Mouse (Mus musculus) heart, postnatal 14 days (tissue): ENCODE measurements around the gene Ank3. TPM values are rescaled to one million over a fixed set of nuclear protein-coding genes. Genes with fewer than 3 reads are reported as not detected.
"Not testable (repeated sequence)": the region's sequence is repeated elsewhere in the genome, so short reads cannot be mapped to it uniquely, and the experiment has no call there.

ENCODE experiments used
- DNase-seq, 2 experiments: peaks; one replicate each; pipeline ENCODE4 v3.0.0; 2021 to 2022
- intact Hi-C: fragments of 180-260 bp; cut with DNase I; formaldehyde crosslinking; loops from one replicate; pipeline ENCODE4 v1.15.1; 2025
- total RNA-seq, 2 experiments: library from RNA; stranded (reverse); gene quantifications; 2 replicates each; pipeline ENCODE4 v1.2.3; 2021

Ank3 gene
- total RNA-seq, 2 experiments from 2014 or later, result 78.4 to 78.6 TPM

DNA sequence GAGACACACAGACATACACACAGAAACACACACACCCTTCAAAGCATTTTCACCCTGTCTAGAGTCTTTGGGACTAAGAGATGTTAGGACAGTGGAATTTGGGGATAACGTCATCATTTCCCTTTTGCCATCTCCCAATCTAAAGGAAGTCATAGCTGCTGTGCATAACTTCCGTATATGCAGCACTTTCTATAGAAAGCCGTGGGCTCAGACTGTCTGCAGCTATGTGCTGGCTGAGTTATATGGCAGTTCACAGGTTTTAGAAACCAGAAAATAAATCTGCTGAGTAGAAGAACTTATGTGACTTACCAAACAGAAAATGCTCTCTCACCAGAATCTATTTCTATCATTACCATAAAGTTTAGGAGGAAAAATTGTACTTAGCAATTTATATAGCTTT lies 501.2 kb downstream of the Ank3 start:
- intact Hi-C loops, result no loop called here
- DNase-seq, result no peak

DNA sequence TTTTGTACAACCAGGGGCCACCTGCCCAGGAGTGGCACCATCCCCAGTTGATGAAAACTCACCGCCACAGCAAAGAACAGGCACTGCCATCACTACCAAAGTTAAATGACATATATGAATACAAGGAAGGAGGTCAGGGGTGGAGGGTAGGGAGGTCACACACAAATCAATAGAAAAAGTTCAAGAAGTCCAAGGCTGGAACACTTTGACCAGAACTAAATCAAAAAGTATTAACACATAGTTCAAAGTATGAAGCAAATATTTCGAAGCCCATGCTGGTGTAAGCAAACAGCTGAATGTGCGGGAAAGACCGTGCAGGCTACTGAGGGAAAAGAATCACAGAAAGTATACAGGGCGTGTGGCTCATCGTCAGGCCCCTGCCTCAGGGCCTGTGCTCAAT lies 503.5 kb downstream of the Ank3 start:
- intact Hi-C loops, result no loop called here
- DNase-seq, result no peak

DNA sequence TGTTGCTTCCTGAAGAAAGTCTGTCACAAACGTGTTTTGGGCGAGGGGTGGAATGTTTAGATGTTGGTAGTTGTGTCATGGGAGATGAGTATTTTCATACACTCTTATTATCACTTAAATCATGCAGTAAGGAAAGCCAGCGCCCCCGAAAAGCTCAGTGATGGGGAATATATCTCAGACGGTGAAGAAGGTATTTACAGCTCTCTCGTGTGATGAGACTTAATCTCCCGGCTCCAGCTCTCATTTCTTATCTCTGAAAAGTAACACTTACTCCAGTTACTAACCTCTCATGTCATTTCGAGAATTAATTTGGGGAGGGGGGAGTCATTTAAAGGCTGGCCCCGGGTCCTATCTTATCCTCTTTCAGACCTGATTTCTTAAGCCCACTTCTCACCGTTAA lies 505.7 kb downstream of the Ank3 start:
- intact Hi-C loops, result no loop called here
- DNase-seq, result no peak

DNA sequence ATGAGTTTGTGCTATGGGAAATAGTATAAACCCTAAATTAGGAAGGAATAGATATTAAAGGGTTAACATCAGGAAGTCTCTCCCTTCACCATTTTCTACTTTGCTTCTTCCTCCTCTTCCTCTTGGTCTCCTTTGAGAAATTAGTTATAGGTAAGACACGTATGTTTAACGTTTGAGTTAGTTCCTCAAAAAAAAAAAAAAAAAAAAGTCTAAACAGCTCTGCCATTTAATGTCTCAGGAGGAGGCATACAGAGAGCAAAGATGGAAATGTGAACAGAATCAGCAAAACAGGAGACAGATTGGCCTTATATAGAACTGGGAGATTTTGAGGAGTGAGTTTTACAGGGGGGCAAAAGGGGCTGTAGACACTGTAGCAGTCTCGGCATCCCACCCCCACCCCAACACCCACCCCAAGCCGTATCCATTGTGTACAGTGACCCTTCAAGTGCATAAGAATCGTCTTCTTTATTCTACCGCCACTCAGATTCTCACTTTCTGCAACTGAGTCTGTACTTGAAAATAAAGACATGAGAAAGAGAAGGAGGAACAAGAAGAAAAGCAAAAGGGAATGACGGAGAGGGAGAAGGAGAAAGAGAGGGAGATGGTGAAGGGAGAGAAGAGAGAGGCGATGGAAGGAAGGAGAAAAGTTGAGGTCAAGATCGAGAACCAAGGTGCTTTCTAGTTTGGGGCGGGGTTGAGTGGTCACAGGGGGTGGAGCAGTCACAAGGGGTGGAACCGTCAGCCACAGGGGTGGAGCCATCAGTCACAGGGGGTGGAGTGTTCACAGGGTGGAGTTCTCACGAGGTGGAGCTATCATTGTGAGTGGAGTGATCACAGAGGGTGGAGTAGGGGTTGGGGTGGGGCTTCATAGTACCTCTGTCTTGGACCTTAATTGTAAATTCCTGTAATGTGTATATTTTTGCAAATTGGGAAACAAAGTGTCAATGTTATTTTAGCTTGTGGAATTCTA lies 509.5 kb downstream of the Ank3 start:
- DNase-seq, result no peak
- intact Hi-C loops, result no loop called here

DNA sequence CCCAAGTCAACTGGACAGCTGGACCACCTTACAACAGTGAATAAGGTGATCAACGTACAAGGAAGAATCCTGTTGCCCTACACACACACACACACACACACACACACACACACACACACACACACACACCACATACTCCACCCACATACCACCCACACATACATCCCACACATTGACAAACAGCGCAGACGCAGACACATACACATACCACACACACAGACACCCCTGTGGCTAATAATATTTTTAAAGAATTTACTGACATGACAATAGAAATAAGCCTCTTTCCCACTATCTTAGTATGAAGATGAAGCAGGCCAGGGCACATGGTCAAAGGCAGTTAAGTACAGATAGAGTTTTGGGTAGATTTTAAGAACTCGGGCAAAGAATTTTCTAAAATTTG lies 511.3 kb downstream of the Ank3 start:
- intact Hi-C loops, result no loop called here
- DNase-seq, result no peak

DNA sequence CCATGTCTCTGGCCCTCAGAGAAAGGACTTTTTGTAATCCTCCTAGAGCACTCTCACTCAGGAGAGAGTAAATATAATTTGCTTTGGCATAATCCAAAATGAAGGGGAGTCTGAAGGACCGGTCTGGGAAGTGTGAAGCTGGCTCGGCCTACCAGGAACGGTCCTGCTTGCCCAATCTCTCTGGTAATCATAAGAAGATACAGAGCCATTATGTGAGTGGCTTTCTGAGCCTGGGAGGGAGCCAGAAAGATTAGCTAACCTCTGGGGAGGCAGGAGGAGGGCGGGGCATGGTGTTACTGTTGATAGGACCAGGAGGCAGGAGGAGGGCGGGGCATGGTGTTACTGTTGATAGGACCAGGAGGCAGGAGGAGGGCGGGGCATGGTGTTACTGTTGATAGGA lies 511.7 kb downstream of the Ank3 start:
- intact Hi-C loops, result not testable (repeated sequence)

DNA sequence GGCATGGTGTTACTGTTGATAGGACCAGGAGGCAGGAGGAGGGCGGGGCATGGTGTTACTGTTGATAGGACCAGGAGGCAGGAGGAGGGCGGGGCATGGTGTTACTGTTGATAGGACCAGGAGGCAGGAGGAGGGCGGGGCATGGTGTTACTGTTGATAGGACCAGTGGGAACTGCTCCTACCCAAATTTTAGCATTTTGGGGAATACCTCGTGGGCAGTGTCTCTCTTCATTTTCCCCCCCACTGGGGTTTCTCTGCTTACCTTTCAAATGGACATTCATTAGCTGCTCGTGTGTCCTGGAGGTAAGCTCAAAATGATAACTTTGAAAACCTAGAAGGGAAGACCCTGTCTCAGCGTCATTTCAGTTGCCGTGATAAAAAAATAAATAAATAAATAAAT lies 512.2 kb downstream of the Ank3 start:
- DNase-seq, intact Hi-C loops: not testable (repeated sequence)

More for the DNA sequence above, 511.7 kb downstream of the Ank3 start:
- DNase-seq, result peak; percentile 35 to 38

DNA sequence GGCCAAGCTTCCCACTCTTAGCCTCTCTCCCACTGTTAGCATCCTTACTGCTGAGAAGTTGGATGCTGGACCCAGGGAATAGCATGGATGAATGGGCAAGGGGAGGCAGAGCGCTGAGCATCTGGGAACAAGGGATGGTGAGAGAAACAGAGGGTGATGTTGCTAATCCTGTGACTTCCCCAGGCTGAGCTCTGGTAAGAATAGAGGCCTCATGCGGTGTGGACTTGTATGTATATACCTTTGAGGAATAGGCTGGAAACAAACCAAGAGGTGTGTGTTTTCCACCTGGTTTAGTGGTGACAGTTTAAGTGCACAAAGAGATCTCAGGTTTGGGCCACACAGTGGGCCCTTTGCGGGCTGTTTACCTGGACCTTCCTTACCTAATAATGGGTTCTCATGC lies 517.0 kb downstream of the Ank3 start:
- no peak for DNase-seq
- intact Hi-C loops, result no loop called here

DNA sequence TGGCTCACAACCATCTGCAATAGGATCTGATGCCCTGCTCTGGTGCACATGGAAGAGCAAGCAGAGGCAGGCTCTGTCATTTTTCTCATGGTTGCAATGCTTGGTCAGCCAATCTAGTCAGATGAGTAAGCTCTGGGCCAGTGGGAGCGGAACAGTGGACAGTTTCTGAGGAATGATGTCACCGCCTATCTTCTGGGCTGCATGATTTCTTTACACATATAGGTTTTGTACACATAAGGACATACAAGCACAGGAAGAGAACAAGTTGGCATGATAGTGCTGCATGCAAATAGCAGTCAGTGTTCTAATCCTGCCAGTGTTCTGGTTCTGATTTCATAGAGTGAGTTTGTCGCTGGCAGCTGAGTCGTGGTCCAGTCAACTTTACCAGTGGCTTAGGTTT lies 517.6 kb downstream of the Ank3 start:
- no peak for DNase-seq
- intact Hi-C loops, result no loop called here

DNA sequence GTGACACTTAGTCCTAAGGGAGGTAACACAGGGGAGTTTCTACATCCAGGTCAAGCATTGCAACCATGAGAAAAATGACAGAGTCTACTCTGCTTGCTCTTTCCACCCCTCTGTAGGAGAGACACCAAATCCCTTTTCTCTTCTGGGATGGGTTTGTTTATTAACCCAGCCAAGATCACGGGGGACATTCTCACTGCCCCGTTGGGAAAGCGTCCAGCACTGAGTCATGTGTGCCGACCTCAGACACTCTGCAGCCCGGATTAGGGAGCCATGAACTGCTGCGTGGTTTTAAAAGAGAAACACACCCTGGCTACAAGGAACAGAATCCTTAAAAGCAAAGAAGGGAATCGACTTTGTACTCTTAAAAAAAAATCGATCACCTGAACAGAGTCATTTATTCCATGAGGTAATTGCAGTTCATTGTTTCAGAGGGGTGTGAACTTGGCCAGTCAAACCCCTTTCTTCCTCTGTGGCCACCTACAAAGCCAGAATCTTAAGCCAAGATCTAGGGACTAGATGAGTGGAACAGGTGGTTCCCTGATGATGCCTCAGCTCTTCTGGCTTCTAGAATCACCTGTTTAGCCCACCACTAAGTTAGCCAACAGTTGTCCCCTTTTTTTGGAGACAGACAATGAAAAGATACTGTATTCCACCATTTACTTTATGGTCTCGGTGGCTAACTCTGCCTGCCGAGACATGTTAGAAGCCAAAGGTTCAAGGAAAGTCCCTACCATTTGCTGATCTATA lies 518.3 kb downstream of the Ank3 start:
- intact Hi-C loops, result no loop called here
- DNase-seq, result peak; percentile 23 to 40

DNA sequence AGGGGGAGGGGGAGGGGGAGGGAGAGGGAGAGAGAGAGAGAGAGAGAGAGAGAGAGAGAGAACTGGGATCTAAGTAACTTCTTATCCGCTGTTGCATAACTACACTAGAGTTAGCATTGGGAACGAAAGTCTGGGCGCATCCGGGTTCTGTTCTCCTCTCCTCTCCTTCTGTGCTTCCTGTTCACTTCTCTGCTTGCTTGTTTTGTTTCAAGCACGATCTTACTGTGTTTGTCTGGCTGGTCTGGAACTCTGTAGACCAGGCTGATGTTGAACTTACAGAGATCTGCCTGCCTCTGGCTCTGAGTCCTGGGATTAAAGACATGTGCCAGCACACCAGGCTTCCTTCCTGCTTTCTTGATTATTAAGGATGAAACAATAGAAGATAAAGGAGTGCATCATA lies 519.1 kb downstream of the Ank3 start:
- intact Hi-C loops, result no loop called here
- no peak for DNase-seq

DNA sequence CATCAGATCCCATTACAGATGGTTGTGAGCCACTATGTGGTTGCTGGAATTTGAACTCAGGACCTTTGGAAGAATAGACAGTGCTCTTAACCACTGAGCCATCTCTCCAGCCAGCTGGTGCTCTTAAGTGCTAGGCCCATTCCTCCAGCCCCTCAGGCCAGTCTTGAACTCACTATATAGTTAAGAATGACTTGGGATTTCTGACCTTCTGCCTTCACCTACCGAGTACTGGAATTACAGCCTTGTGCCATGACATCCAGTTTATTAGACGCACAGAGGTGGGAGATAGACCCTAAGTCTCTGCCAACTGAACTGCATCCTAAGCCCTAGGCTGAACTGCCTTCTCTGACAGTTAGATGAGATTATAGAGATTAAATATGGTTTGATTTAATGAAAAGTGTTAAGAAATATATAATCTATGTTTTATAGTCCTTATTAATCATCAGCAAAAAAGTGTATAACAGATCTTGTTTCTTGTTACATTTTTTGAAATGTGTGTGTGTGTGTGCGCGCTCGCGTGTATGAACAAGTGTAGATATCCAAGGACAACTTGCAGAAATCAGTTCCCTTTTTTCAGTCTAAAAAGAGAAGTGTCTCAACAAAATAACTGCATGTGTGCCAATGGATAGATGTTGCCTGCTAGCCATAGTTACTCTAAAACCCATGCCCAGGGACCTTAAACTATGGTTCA lies 520.0 kb downstream of the Ank3 start:
- no peak for DNase-seq
- intact Hi-C loops, result no loop called here

DNA sequence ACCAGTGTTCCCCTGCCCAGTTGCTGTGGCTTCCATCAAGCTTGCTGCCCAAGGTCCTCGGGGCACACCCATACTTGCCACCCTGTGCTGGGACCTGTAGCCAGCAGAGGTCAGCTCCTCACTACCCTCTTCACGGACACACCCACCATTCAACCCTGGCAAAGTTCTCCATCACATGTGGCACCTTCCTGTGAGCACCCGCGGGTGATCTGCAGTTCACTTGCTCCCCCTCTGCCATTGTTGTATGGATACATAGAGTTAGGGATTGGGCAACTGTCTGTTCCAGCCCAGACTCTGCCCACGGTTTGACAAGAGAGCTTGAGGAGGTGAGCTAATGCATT lies 520.5 kb downstream of the Ank3 start:
- intact Hi-C loops, result no loop called here
- no peak for DNase-seq

DNA sequence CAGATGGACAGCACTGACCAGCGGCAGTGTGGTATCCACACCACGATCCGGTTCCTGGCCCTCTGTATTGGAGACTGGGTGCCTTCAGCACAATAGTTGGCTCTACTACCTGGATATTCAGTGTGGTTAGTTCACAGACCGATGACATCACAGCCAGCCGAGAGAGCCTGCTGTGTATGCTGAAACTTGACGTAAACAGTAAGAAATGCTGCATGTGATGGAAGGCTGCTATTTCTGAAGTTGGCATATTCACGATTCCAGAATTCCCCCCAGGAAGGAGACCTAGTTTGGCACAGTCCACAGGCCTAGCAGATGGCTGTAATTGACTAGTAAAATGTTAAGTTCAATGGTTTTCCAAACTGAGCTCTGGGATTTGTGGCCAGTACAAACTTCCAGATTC lies 521.2 kb downstream of the Ank3 start:
- intact Hi-C loops, result loop anchor here (5.0 kb wide), 1 partner anchor 43 kb away; no protein-coding TSS in a partner anchor
- no peak for DNase-seq

DNA sequence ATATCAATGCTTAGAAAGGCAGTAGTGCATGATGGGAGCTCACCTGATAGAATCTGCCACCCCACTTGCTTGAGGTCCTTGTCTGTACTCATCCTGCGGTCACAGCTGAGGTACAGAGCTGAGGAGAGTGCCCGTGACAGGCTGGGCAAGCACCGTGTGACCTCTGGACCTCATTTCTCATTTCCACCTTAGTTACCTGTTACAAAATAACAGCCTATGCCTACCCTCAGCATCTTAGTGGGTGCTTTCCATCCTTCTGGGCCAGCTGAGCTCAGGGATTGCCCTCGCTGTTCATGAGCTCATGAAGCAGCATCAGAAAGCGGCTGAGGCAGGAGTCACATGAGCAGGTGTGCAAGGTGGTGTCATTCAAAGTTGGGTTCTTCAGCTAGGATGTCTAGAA lies 523.5 kb downstream of the Ank3 start:
- intact Hi-C loops, result loop anchor here (5.0 kb wide), 1 partner anchor 40 kb away; no protein-coding TSS in a partner anchor
- DNase-seq, result no peak

DNA sequence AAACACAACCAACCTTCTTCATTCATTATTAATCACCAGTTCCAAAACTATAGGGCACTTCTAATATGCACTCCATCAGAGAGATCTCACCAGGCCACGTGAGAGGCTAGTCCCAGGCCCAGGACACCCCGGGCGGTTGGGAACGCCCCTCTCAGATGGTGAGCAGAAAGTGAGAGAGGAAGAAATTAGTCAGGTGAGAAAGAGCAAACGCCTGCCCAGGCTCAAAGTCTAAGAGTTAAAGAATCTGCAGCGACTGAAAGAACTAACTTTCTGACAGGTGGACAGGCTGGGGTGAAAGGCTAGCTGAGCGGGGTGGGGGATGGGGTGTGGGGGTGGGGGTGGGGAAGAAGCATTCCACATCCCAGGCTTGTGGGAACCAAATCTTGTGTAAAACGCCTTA lies 525.2 kb downstream of the Ank3 start:
- DNase-seq, result no peak
- intact Hi-C loops, result loop anchor here (5.0 kb wide), 1 partner anchor 38 kb away; no protein-coding TSS in a partner anchor

DNA sequence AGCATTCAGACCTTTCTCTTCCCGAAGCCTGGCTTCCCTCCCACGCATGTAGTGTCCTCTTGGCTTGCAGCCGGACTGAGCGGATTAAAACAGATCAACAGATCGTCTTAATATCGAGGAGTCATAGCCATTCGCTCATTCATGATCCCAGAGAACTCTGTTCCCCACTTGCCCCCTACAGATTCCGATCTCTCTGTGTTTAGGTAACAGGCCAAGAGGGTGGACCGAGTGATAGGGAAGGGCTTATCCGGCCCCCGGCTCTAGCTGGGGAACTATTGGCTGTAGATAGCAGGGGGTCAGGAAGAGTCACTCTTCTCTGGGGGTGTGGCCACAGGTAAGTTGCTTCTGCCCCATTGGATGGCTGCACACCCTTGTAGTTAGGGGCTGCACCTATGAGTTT lies 525.7 kb downstream of the Ank3 start:
- intact Hi-C loops, result loop anchor here (5.0 kb wide), 1 partner anchor 38 kb away; no protein-coding TSS in a partner anchor

DNA sequence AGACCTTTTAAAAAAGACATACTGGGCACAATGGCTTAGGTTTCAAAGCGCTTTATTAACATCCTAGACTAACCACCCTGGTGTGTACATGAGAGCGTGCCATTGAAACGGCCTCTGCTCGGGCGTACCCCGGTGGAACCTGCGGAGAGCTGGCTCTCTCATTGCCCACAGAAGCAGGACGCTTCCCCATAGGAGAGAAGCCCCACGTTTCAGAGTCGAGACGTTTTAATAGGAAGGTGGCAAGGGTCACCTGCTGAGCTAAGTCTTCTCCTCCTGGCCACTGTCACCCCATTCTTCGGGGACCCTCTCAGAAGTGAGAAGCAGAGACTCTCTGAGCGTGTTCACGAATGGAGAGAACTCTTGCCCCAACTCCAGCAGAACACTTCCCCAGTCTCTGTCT lies 526.3 kb downstream of the Ank3 start:
- peak; percentile 14 to 25 for DNase-seq
- intact Hi-C loops, result loop anchor here (5.0 kb wide), 1 partner anchor 37 kb away; no protein-coding TSS in a partner anchor

More for the DNA sequence above, 525.7 kb downstream of the Ank3 start:
- DNase-seq, result peak; percentile 26 to 27

DNA sequence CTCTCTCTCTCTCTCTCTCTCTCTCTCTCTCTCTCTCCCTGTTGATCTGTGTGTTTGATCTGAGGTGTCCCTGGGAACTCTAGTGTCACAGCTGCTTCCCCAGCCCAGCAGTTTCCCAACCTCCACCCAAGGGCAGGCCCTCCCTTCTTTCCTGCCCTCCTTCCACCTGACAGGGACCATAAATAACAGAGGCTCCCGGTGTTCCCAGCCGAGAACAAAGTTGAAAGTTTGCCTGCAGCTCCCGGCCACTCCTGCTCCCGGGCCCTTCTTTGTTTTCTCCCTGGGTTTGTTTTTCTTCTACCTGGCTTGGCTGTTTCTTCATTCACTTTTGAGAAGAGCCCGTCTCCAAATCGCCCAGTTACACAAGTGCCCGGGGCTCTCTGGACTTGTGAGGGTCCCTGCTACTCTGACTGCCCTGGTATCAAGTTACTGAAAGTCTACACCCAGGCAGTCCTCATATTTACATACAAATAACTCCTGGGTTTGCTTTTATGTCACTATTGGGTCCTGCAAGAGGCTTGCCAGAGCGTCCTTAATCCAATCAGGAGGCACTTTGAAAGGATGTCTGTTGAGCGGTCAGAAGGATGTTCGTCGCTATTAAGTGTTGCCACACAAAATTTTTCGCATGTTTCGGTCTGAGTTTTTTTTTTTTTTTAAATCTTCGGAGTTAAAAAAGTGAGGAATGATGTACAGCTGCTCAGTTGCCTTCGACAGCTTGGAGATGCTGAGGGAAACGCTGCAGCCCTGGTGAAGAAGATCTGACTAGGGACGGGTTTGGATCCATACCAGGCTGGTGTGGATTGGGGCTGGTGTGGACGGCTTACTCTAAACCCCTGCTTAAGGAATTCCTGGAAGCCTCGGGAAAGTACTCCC lies 526.9 kb downstream of the Ank3 start:
- peak; percentile 37 to 45 for DNase-seq
- intact Hi-C loops, result no loop called here
